Mouse (Mus musculus): ENCODE measurements around the gene Hps1. TPM values are rescaled to one million over a fixed set of nuclear protein-coding genes. Genes with fewer than 3 reads are reported as not detected.
"Not testable (repeated sequence)": the region's sequence is repeated elsewhere in the genome, so short reads cannot be mapped to it uniquely, and the experiment has no call there.

The Hps1 gene
- total RNA-seq (2017), result 14.0 to 25.4 TPM (median 16.2 TPM) in 3 replicates

DNA sequence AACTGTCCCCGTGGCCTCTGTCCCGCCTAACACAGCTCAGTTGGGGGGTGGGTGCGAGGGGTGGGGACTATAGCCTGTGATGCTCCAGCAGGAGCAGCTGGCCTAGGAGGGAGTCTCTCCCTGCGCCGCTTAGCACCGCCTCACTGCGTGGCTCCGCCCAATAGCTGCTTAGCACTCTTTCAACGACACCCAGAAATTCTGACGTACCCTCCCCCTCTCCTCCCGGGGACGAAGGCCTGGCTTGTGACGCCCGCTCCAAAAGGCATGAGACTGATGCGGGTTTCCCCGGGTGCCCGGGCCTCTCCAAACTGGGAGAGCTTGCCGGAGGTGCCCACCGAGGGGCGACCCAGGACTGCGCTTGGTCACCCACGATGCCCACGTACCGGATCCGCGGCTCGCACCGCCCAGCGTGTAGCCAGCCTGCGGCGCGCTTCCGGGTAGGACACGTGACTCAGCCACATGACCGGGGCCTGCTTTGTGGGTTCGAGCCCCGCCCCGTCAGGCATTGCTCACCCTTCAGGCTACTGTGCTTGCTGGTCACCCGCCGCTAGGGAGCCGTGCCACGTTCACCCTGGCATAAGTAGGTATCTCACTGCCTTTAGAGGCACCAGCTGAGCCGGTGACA, at the start of gene Hps1:
Gene Hps1, minus strand, starts transcription at position 448 of the 625 bp plus-strand sequence.
- ATAC-seq (replicated peaks; ENCODE audit: insufficient number of reproducible peaks, low FRiP score, low TSS enrichment, poor library complexity, severe bottlenecking), result peak; percentile 86

DNA sequence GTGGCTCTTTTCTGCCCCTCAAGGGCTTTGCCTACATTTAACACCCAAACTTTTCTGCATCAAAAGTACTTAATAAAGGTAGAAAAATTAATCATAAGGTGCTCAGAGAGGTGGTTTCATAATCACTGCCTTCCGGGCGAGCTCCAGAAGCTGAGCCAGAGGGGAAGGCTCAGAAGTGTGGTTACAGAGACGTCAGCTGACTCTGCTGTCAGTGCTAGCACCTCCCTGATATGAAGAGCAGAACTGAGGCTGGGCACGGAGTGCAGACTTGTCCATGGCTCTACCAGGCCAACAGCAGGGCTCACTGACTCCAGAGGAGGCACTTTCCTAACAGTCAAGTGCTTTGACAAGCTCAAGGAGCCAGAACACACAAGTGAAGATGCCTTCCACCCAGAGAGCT, 49.4 kb upstream of the Hps1 start:
- ATAC-seq (replicated peaks; ENCODE audit: insufficient number of reproducible peaks, low FRiP score, low TSS enrichment, poor library complexity, severe bottlenecking), result no peak

DNA sequence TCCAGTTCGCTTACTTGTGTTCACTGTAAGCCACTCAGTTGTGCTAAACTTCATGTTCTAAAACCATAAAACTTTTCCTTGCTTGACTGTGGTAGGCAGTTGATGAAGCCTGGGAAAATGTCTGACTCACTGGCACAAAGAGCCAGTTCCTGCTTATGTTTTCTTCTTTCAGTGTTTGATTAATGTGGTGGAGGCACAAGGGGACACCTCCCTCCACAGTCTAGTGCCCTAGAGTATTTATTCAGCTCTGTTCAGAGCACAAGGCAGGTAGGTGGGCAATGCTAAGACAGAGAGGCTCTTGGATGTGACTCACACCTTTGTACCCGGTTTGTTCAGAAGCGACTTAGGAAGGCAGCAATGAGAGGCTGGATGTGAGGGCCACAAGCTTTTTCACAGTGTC, 48.1 kb upstream of the Hps1 start:
- ATAC-seq (replicated peaks; ENCODE audit: insufficient number of reproducible peaks, low FRiP score, low TSS enrichment, poor library complexity, severe bottlenecking), result no peak

DNA sequence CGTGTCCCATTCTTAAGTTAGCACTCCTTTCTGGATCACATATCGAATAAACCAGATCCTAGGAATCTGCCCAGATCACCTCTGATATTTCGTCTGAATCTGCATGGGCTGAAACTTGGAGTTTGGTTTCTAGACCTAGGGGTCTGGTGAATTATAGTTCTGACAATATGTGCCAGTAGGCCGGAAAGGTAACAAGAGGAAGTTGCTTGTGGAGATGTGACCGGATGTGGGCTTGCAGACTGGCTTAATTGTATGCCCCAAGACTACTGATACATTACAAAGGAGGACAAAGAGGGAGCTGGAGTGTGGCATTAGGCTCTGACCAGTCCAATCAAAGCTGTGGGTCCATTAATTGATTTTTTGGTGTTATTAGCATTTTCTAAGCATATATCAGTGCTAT, 40.3 kb upstream of the Hps1 start:
- no peak for ATAC-seq (replicated peaks; ENCODE audit: insufficient number of reproducible peaks, low FRiP score, low TSS enrichment, poor library complexity, severe bottlenecking)

DNA sequence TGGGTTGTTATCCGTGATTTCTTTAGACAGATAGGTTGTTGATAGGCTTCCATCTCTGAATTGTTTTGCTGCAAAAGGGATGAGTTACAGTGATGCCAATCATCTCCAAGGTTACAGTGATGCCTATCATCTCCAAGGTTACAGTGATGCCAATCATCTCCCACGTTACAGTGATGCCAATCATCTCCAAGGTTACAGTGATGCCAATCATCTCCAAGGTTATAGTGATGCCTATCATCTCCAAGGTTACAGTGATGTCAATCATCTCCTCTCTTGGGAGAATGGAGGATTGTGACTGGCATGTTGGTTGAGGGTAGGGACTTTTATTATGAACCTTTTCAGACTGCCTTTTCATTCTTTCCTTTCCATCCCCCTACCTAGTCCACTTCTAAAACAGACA, 38.0 kb upstream of the Hps1 start:
- ATAC-seq (replicated peaks; ENCODE audit: insufficient number of reproducible peaks, low FRiP score, low TSS enrichment, poor library complexity, severe bottlenecking), result no peak

DNA sequence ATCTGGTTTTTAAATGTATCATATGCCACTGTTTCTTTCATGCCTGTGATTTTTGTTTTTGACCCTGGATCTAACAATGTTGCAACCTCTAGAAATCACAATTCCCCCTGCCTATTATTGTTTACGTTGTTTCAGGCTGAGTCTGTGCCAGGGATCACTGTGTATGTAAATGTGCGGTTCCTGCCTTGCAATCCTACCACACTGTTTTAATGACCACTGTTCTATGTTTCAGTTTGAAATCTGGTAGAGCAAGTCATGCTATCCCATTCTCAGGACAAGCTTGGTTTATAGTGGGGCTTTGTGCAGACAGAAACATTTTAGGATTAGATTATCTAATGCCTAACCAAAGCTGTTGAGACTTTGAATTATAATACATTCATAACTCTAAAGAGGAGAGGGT, 36.5 kb upstream of the Hps1 start:
- no peak for ATAC-seq (replicated peaks; ENCODE audit: insufficient number of reproducible peaks, low FRiP score, low TSS enrichment, poor library complexity, severe bottlenecking)

DNA sequence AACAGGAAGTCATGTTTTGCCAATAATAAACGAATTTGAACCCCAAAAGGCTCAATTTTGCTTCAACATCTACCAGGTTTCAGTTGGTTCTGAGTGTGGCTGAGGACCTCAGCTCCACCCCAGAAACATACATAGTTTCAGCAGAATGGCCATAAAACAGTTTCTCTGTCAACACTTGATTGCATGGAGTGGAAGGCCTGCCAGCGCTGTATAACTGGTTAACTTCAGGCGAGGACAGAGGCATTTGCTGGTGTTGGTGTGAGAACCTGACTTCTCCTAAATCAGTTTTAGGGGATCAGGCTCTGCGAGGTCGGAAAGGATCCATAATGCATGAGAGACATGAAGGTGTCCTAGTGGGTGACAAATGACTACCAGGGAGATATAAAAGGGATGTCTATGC, 30.4 kb upstream of the Hps1 start:
- ATAC-seq (replicated peaks; ENCODE audit: insufficient number of reproducible peaks, low FRiP score, low TSS enrichment, poor library complexity, severe bottlenecking), result no peak

DNA sequence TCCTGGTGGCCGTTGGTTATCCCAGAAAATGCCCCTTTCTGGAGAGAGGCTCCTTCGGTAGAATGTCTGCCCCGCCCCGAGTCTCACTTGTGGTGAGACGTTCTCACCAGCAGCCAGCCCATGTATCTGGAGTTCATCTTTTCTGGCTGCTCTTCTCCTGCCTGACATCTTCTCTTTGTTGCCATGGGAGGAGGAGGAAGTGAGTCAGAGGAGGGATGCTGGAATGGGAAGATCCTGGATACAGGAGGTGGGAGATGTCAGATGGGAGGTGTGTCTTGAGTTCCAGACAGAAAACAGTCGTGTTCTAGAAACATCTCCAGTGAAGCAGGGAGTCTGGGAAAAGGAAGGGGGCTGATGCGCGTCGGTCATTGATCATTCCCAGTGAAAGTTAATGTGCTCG, 29.7 kb upstream of the Hps1 start:
- no peak for ATAC-seq (replicated peaks; ENCODE audit: insufficient number of reproducible peaks, low FRiP score, low TSS enrichment, poor library complexity, severe bottlenecking)

DNA sequence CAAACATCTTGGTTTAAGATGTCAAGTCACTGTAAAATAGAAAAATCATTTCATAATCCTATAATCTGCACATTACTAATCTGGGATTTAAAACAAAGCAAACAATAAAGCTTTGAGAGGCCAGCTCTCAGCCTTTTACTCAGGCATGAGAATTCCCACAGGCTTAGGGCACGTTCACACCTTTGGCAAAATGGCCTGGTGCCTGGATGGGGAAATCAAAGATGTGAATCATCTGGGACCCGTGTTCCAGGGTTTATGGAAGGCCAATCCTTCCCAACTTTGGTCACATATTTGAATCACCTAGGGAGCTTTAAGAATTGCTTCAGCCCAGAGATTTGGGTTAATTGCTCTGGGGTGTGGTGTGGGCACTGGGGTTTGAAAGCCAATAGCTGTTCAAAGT, 18.1 kb upstream of the Hps1 start:
- ATAC-seq (replicated peaks; ENCODE audit: insufficient number of reproducible peaks, low FRiP score, low TSS enrichment, poor library complexity, severe bottlenecking), result no peak

DNA sequence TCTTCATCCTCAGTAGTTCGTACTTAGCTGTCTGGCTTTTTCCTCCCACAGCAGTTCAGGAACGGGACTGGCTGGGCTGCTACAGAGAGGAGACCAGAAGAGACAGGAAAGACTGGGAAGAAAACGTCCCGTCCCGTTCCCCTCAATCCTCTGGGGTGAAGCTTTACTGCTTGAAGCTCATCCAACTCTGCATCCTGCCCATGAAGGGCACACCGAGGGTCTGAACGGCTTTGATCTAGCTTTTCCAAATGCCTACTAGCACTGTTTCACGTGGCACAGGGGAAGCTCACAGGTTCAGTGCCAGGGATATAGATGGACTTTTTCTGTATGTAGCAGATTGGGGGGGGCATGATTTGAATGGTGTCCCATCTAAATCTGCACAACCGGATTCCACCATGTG, 16.0 kb upstream of the Hps1 start:
- ATAC-seq (replicated peaks; ENCODE audit: insufficient number of reproducible peaks, low FRiP score, low TSS enrichment, poor library complexity, severe bottlenecking), result no peak

DNA sequence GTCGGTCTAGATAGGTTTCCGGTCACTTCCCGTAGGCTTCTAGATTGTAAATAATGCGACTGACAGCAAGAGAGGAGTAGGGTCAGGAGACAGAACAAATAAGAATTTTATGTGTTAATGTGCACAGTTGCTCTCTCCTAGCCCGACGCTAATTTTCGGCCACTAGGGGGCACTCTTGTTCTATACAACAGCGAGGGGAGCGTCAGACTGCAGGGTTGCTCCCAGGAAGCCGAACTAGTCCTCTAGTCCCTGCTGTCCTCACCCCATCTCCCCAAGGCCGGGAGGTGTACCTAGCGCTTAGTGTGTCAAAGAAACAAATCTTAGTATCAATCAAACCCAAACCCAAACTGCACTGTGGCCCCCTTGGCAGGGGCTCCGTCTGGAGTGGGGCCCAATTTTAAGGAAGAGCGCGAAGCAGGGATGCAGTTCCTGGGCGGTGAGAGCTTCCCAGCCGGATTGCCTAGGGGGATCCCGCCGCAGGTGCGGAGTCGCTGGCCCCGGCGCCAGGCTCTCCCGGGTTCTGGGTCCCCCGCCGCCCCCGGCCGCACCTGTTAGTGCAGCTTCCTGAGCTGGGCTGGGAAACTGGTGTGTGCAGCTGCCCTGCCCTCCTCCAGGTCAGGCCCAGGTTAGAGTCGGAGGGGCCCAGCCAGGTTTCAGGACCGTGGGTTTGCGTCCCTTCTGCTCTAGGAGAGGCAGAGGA, 15.3 kb upstream of the Hps1 start:
- peak; percentile 82 for ATAC-seq (replicated peaks; ENCODE audit: insufficient number of reproducible peaks, low FRiP score, low TSS enrichment, poor library complexity, severe bottlenecking)

DNA sequence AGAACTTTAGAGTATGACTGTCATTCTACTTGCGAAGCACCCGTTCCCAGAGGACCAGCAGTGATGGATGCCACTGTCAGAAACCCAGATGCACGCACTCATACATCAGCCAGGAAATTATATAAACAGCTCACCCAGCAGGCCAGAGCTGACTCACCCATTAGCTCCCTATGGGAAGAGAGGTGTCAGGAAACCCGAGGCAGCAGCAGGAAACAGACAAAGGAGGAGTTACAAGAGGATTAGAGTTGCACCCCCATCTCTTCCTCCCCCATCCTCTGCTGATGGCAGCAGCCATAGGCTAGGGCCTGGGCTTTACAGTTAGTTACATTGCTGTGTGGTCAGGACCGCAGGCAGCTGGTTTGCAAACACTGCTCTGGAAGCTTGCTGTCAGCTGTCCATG, 8.5 kb upstream of the Hps1 start:
- ATAC-seq (replicated peaks; ENCODE audit: insufficient number of reproducible peaks, low FRiP score, low TSS enrichment, poor library complexity, severe bottlenecking), result no peak

DNA sequence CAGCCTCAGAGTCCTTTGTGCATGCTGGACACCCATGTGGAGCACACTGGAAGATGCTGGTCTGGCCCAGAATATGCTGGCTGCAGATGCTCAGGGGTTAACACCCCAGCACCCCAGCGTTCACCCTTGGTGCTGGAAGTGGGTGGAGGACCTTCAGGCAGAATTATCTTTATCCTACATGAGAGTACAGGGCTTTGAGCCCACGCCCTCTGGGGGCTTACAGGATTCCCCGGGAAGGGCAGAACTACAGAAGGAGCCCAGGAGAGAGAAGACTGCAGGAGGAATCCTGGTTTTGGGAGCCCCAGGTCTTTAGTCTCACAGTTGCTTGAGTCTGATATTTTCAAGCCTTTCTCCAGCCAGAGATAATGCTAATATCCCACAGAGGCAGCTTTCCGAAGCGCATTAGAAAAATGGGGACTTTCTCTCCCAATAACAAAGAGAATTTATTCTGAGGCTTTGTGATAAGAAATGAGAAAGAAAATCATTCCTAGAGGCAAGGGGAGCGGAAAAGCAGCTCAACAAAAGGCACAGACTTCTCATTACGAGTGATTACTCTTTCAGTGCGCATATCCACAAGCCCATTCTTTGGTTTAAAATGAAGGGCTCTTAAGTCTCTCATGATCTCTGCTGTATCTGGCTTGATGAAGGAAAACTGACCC, 5.9 kb upstream of the Hps1 start:
- ATAC-seq (replicated peaks; ENCODE audit: insufficient number of reproducible peaks, low FRiP score, low TSS enrichment, poor library complexity, severe bottlenecking), result no peak

DNA sequence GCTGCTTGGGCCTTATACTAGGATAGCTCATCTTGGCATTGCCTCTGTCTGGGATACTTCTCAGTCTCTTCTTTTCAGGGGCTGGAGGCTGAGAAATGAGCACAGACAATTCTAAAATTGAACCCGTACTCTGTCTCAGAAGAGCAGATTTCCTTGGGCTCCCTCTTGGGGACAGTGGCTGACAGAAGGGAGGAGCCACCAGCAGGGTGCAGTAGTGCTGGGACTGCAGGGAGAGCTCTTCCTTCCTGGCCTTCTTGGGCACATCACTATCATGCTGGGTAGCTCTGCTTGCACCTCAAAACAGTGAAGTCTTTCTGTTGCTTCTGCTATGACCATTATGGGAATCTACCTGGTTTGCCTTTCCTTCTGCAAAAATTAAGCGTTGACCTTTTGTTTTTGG, 5.4 kb upstream of the Hps1 start:
- ATAC-seq (replicated peaks; ENCODE audit: insufficient number of reproducible peaks, low FRiP score, low TSS enrichment, poor library complexity, severe bottlenecking), result no peak

DNA sequence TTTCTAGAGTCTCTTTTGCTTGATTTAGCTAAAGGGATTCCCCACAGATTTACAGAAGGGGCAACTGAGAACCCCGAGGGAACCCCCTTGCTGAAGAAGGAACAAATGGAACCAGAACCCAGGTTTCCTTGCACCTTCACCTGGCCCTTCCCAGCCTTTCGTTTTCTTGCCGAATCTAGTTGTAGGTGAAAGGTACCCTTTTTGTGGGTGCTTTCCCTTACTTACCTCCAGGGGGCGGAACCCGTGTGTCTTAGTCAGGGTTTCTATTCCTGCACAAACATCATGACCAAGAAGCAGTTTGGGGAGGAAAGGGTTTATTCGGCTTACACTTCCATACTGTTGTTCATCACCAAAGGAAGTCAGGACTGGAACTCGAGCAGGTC, 369 bp upstream of the Hps1 start:
- not testable (repeated sequence) for ATAC-seq (replicated peaks; ENCODE audit: insufficient number of reproducible peaks, low FRiP score, low TSS enrichment, poor library complexity, severe bottlenecking)

DNA sequence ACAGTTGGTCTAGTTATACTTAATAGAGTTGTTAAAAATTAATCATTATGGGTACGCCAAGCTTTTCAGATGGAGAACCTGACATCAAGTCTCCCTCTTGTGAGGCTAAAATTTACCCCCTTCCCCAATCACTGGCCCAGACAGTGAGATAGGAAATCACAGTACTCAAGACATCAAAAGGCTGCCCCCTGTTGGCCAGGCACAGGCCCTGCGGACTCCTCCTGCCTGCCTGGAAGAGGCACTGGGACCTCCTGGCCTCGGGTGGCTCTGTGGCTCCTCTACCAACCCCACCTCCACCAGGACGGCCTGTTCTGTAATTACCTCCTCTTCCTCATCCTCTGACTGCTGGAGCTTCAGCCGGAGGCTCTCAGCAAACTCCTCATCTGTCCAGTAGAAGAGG, 2.0 kb downstream of the Hps1 start:
- 0 out of 2 replicates have a peak, but pooled peaks have one; percentile 17 for ATAC-seq (replicated peaks; ENCODE audit: insufficient number of reproducible peaks, low FRiP score, low TSS enrichment, poor library complexity, severe bottlenecking)

DNA sequence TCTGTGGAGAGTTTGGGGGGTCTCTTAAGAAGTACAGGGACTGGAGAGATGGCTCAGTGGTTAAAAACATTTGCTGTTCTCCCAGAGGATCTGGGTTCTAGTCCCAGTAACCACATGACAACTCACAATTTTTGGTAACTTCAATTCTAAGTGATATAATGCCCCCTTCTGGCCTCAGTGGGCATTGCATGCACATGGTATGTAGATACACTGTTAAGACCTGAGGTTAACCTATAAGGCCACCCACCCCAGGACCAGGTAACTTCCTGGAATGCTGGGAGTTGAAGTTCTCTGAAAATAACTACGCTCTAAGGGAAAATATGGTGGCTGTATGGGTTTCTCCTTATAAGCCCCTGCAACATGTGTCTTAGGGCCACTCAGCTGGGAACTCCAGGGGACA, 3.0 kb downstream of the Hps1 start:
- ATAC-seq (replicated peaks; ENCODE audit: insufficient number of reproducible peaks, low FRiP score, low TSS enrichment, poor library complexity, severe bottlenecking), result no peak

DNA sequence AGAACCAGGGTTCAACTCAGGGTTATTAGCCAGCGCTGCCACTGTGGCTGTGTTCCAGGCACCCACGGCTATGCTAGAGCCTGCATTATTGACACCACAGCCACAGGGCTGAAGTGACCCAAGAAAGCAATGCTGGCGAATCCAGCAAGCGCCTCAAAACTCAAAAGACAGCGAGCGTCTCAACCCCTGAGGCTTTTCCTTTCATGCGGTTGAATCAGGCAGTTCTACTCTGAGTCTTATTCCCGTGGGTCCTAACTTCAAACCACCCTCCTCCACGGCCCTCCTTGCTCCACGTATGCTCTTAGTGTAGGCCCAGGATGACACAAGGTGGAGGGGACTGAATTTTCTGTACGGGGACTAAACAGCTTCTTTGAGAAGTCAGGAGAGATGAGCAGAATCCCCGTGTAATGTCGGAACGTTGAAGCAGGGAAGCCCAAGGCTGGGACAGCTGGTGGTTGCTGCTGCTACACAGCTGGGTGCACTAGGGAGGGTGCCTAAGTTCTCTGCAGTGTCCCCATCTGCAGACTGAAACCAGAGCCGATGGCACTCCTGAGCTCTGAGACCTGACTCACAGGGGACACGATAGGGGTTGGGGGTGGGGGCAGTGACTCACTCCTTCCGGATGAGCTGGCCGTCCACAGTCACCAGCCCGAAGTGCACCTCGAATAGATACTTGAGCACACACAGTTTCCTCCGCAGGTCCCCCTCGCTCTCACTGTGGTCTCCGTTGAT, 9.5 kb downstream of the Hps1 start:
- ATAC-seq (replicated peaks; ENCODE audit: insufficient number of reproducible peaks, low FRiP score, low TSS enrichment, poor library complexity, severe bottlenecking), result no peak

DNA sequence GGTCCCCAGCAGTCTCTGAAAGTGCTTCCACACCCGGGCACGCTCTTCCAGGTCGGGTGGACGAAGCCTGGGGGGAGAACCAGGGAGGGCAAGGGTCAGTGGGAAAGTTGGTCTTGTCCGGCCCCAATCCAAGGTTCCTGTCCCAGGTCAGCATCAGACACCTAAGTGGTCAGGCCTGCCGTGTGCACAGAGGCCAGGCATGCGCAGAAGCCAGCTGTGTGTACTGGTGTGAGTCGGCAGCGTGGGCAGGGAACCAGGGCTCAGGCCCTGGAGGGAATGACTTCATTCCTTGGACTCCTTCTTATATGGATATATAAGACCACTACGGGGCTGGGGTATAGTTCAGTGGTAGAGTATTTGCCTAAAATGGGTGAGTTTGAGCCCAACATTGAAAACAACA, 10.1 kb downstream of the Hps1 start:
- no peak for ATAC-seq (replicated peaks; ENCODE audit: insufficient number of reproducible peaks, low FRiP score, low TSS enrichment, poor library complexity, severe bottlenecking)

DNA sequence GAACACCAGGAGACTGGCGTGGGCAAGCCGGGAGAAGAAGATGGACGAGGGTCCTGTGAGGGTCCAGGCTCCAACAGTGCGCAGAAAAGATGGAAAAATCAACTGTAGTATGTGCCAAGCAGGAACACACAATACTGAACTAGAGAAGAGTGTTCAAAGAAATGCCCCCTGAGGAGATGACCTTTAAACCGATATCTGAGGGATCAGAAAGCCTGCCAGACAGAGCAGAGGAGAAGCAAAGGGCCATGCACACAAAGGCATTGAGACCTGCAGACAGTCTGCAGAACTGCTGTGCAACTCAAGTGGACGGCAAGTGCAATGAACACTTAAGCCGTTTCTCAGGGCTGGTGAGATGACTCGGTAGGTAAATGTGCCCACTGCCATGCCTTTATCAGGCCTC, 12.4 kb downstream of the Hps1 start:
- ATAC-seq (replicated peaks; ENCODE audit: insufficient number of reproducible peaks, low FRiP score, low TSS enrichment, poor library complexity, severe bottlenecking), result no peak
